Mouse (Mus musculus) effector memory CD4-positive, alpha-beta T cell, adult 5 months (primary cell): Measurements from ENCODE around the gene Rfx6. TPM values are rescaled to one million over a fixed set of nuclear protein-coding genes. Genes with fewer than 3 reads are reported as not detected.

Experiments used
- polyA plus RNA-seq: library from polyadenylated mRNA; unstranded; fragments of 100-300 nt; shearing (Covaris generic); gene quantifications from one replicate; pipeline ENCODE4 v1.2.1, GENCODE M21; 2017

Gene Rfx6
- not detected for polyA plus RNA-seq

GRCm38 (mm10) chr10:51677548-51678250, at the start of gene Rfx6:
Gene Rfx6 (plus strand): TSS chr10:51677756.

GRCm38 (mm10) chr10:51631411-51632136, 46.0 kb upstream of the Rfx6 start, which contains the start of gene Gprc6a:
Gene Gprc6a (minus strand): TSS chr10:51631461.

Other genes with a start within 250 kb of the Rfx6 start
- gene Gm49339, start 197.1 kb upstream of the Rfx6 start, polyA plus RNA-seq, result 40.6 TPM
- 409 TPM for gene Lilr4b, start 197.1 kb upstream of the Rfx6 start, polyA plus RNA-seq
- 419 TPM for gene Lilrb4a, start 186.8 kb upstream of the Rfx6 start, polyA plus RNA-seq
- gene Fam162b, start 87.2 kb upstream of the Rfx6 start, polyA plus RNA-seq, result not detected
- not detected for gene Gprc6a, start 46.3 kb upstream of the Rfx6 start, polyA plus RNA-seq